Mouse (Mus musculus) E14TG2a.4 (cell line): ENCODE results near the gene E330009J07Rik.

Source experiments
- CTCF ChIP-seq: conservative IDR thresholded peaks from 2 replicates; pipeline ENCODE4 v1.5.1; 2014; ENCODE audit warnings: low read length
- NANOG ChIP-seq: IDR thresholded peaks from 2 replicates; pipeline ENCODE4 v1.6.1; 2014; ENCODE audit warnings: borderline replicate concordance, low read length, mixed read lengths

- TF ChIP-seq CTCF (no peak), NANOG (no peak)
Measured at GRCm38 (mm10) chr6:40402031-40402430, 33.9 kb downstream of the E330009J07Rik start.
